Mouse (Mus musculus) G1E (cell line): Measurements from ENCODE around the gene Tcf25. TPM values are rescaled to one million over a fixed set of nuclear protein-coding genes. Genes with fewer than 3 reads are reported as not detected.

Source experiments
- ATAC-seq: 2 replicates; pipeline ENCODE4 v1.8.0; 2016; ENCODE audit warnings: mild to moderate bottlenecking; ENCODE audit not compliant: insufficient number of reproducible peaks, poor library complexity, low FRiP score, severe bottlenecking; ENCODE audit errors: extremely low read depth
- DNase-seq: peaks from one replicate; pipeline ENCODE4 v3.0.0; 2012; ENCODE audit warnings: low spot score
- H3K27me3 ChIP-seq: 2 replicates; pipeline ENCODE4 v1.6.1; 2012; ENCODE audit warnings: mild to moderate bottlenecking, low read length, inconsistent platforms; ENCODE audit not compliant: insufficient read depth
- H3K36me3 ChIP-seq: replicated peaks from 2 replicates; pipeline ENCODE3; 2012; ENCODE audit warnings: mild to moderate bottlenecking, inconsistent platforms
- H3K4me1 ChIP-seq: 2 replicates; pipeline ENCODE4 v1.6.1; 2012; ENCODE audit warnings: low read depth, low read length, inconsistent platforms, mixed read lengths; ENCODE audit not compliant: insufficient read depth
- H3K4me3 ChIP-seq: 2 replicates; pipeline ENCODE4 v1.5.1; 2012; ENCODE audit warnings: low read depth, mild to moderate bottlenecking, inconsistent platforms, low read length, moderate library complexity, mixed read lengths
- H3K9me3 ChIP-seq: replicated peaks from 2 replicates; pipeline ENCODE4 v1.6.1; 2012; ENCODE audit warnings: inconsistent platforms
- CTCF ChIP-seq: IDR thresholded peaks from 2 replicates; pipeline ENCODE4 v1.5.1; 2012; ENCODE audit warnings: low read depth, low read length, inconsistent platforms, mixed read lengths
- GATA1 ChIP-seq: IDR thresholded peaks from 2 replicates; pipeline ENCODE4 v1.6.1; 2012; ENCODE audit warnings: borderline replicate concordance, low read length, inconsistent platforms, mixed read lengths
- GATA2 ChIP-seq: IDR thresholded peaks from 2 replicates; pipeline ENCODE4 v1.6.1; 2012; ENCODE audit warnings: low read depth, low read length, inconsistent platforms, borderline replicate concordance
- POLR2AphosphoS5 ChIP-seq: IDR thresholded peaks from 2 replicates; pipeline ENCODE4 v1.6.1; 2012; ENCODE audit warnings: low read depth, low read length, inconsistent platforms; ENCODE audit not compliant: insufficient replicate concordance
- TAL1 ChIP-seq: conservative IDR thresholded peaks from 2 replicates; pipeline ENCODE4 v1.6.1; 2012; ENCODE audit warnings: low read depth, low read length, inconsistent platforms, mixed read lengths
- polyA plus RNA-seq: library from polyadenylated mRNA; stranded (reverse); fragments of >175 nt; gene quantifications from 2 replicates; pipeline ENCODE4 v1.2.3, GENCODE M21; 2012
- total RNA-seq, 2 experiments: library from RNA; stranded (forward) in 1 of 2; stranded (reverse) in 1 of 2; fragments of 200-1000 nt in 1 of 2; fragments of >200 nt in 1 of 2; fragmentation: Nextera tagmentation in 1 of 2; gene quantifications; 2 replicates each; pipeline ENCODE4 v1.2.3; 2014 to 2017

Gene Tcf25
- total and polyA plus RNA-seq, 3 experiments = 91.6 to 125 (median 123) TPM

GRCm38 (mm10) chr8:123402730-123403326 is 29.3 kb downstream of the Tcf25 start:
- no peak for ATAC-seq
- Histone ChIP-seq H3K4me1 (peaks cover 49% of the 10 kb centered on the region), H3K9me3 (no peaks in the 10 kb centered on the region), H3K36me3 (peaks cover 64% of the 10 kb centered on the region), H3K4me3 (no peak overlapping the region), H3K27me3 (peaks cover 5% of the 10 kb centered on the region; the same call in 1 of the 2 replicates)
- TF ChIP-seq POLR2AphosphoS5 = 0 out of 2 replicates have a peak, but pooled peaks have one; percentile 34
- no peak for TF ChIP-seq GATA1
- TF ChIP-seq GATA2 = no peak
- no peak for TF ChIP-seq TAL1
- TF ChIP-seq CTCF = no peak
- no peak for DNase-seq

- Histone ChIP-seq H3K36me3 (peaks cover 47% of the 10 kb centered on the region), H3K9me3 (no peaks in the 10 kb centered on the region), H3K4me3 (no peak overlapping the region), H3K27me3 (peaks cover 19% of the 10 kb centered on the region; the same call in 1 of the 2 replicates), H3K4me1 (peaks cover 48% of the 10 kb centered on the region)
- DNase-seq (no peak), ATAC-seq (no peak)
- TF ChIP-seq CTCF (no peak), GATA2 (no peak), GATA1 (no peak), POLR2AphosphoS5 (no peak), TAL1 (no peak)
Measured at GRCm38 (mm10) chr8:123404521-123404920, 31.0 kb downstream of the Tcf25 start.

DNA sequence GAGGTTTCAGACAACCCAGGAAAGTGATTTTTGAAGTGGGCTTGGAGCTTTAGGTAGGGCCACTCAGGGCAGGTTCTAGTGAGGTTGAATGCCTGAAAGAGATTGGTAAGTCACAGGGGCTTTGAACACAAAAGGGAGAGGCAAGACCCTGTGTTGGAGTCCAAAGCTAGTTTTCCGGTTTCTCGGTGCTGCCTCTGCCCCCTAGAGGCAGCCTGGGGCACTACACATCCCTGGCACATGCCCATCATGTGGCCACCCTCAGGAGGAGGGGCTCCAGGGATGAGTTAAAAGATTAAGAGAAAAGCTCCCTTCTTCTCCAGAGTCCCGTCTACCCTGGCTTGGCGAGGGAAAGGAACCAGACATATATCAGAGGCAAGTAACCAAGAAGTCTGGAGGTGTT is 33.2 kb downstream of the Tcf25 start, which contains the start of gene Mc1r:
Mc1r (plus strand) TSS at position 322 of the 400 bp plus-strand sequence.
- Histone ChIP-seq H3K9me3 (no peaks in the 10 kb centered on the region), H3K4me3 (peak within 1 kb of the TSS; percentile 18; the same call in 1 of the 2 replicates), H3K27me3 (peaks cover 42% of the 10 kb centered on the region), H3K4me1 (peaks cover 63% of the 10 kb centered on the region), H3K36me3 (peaks cover 25% of the 10 kb centered on the region)
- DNase-seq = peak; percentile 33
- no peak for ATAC-seq
- TF ChIP-seq GATA1 (no peak), CTCF (peak; percentile 99)

DNA sequence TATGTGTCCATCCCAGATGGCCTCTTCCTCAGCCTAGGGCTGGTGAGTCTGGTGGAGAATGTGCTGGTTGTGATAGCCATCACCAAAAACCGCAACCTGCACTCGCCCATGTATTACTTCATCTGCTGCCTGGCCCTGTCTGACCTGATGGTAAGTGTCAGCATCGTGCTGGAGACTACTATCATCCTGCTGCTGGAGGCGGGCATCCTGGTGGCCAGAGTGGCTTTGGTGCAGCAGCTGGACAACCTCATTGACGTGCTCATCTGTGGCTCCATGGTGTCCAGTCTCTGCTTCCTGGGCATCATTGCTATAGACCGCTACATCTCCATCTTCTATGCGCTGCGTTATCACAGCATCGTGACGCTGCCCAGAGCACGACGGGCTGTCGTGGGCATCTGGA is 34.1 kb downstream of the Tcf25 start:
- peaks cover 50% of the 10 kb centered on the region for H3K27me3 ChIP-seq
- H3K4me1 ChIP-seq = peaks cover 71% of the 10 kb centered on the region
- H3K4me3 ChIP-seq = peak overlapping the region; percentile 18; the same call in 1 of the 2 replicates
- peak; percentile 20; the same call in 1 of the 2 replicates for TF ChIP-seq TAL1
- TF ChIP-seq GATA2 = no peak
- TF ChIP-seq POLR2AphosphoS5 = no peak
- no peak for TF ChIP-seq GATA1
- no peak for TF ChIP-seq CTCF
- no peaks in the 10 kb centered on the region for H3K9me3 ChIP-seq
- DNase-seq (no peak), ATAC-seq (no peak)
- H3K36me3 ChIP-seq = peaks cover 16% of the 10 kb centered on the region

DNA sequence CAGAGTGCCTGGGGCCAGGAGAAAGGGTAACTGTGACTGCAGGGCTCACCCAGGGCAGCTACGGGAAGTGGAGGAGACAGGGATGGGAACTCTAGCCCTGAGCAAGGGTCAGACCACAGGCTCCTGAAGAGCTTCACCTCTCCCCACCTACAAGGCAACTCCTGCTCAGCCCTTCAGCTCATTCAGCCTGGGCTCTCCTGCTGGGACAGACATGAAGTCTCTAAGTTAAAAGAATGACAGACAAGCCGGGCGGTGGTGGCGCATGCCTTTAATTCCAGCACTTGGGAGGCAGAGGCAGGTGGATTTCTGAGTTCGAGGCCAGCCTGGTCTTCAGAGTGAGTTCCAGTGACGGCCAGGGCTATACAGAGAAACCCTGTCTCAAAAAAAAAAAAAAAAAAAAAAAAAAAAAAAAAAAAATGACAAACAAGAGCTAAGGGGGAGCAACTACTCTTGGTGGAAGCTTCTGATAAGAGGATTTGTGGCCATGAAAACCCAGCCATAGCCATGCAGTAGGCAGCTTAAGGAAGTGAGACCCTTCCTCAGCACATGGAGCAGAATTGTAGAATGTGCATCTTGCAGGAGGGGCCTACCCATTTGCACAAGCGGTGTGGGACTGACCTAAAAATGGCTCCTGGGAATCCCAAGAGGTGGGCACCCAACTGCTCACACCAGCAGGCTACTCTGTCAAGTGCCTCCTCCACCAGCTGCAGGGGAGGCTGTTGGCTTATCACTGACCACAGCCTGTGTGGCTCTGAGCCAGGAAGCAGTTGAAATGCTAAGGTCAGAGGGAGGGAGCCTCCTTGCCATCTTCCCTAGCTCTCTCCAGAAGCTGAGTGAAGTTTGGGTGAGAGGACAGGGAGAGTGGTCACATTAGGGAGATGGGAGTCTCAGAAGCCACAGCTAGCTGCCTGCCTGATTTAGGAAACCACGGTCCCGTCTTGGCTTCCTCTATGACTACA is 35.3 kb downstream of the Tcf25 start:
- H3K27me3 ChIP-seq = peaks cover 61% of the 10 kb centered on the region

GRCm38 (mm10) chr8:123410049-123410587 is 36.6 kb downstream of the Tcf25 start:
- ATAC-seq (no peak), DNase-seq (peak; percentile 15)
- Histone ChIP-seq H3K36me3 (no peaks in the 10 kb centered on the region), H3K27me3 (peaks cover 62% of the 10 kb centered on the region), H3K9me3 (no peaks in the 10 kb centered on the region), H3K4me1 (peaks cover 78% of the 10 kb centered on the region), H3K4me3 (no peak overlapping the region; the same call in 1 of the 2 replicates)
- TF ChIP-seq POLR2AphosphoS5 = no peak
- TF ChIP-seq CTCF = no peak
- TF ChIP-seq TAL1 = no peak
- TF ChIP-seq GATA2 = no peak
- TF ChIP-seq GATA1 = no peak

More for the DNA sequence above, 35.3 kb downstream of the Tcf25 start:
- peaks cover 7% of the 10 kb centered on the region for H3K36me3 ChIP-seq
- peak overlapping the region; percentile 11; the same call in 1 of the 2 replicates for H3K4me3 ChIP-seq
- peaks cover 81% of the 10 kb centered on the region for H3K4me1 ChIP-seq
- ATAC-seq = peak; percentile 64
- no peaks in the 10 kb centered on the region for H3K9me3 ChIP-seq
- DNase-seq = peak; percentile 58
- TF ChIP-seq TAL1 = peak; percentile 52
- TF ChIP-seq POLR2AphosphoS5 = no peak
